ENCODE assay signal across 25 mouse cellular contexts in the genomic region with DNA sequence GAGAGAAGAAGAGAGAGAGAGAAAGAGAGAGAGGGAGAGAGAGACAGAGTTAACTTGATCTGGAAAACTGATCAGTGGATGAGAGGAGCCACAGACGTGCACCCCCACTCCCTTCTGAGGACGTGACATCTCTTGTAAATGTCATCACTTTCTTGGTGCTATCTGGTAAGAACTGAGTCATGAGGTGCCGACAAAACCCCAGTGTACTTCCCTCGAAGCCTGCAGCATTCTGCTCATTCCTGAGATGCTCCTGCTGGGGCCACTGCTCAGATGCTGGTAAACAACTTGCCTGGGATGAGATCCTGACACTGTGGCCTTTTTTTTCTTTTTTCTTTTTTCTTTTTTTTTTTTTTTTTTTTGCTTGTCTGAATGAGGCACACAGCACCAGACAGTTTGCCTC. TPM values are rescaled to one million over a fixed set of nuclear protein-coding genes. Genes with fewer than 3 reads are reported as not detected.
A peak's percentile ranks its signal among the peaks of the same experiment; 100 is the strongest.
DNase-seq lines count a peak whose midpoint lies in the region; ATAC-seq and TF ChIP-seq lines count a peak whose summit lies in the region.
"Had no signal": no experiment of that assay in that cellular context is flagged by ENCODE, and none has a peak within 500 bp of the region (broad histone marks: within the 10 kb centered on the region; RNA-seq: fewer than 3 reads in every experiment).

No protein-coding gene starts in this region.

- DNase-seq in heart, adult 11 months: no peak
- DNase-seq in heart, postnatal 25 days (ENCODE audit: low spot score): no peak
- no peak for DNase-seq in lung, adult 2 months
- DNase-seq in cerebellum, adult 9-11 months: no peak
- DNase-seq: adrenal gland, adult 8-10 months; adrenal gland, postnatal 36 days; cerebellum, adult 2 months; cerebellum, postnatal 14 days; embryo, embryonic 11 days; gastrocnemius, adult 2 months; gastrocnemius, postnatal 25 days; heart, postnatal 10 days; kidney, adult 11 months had no signal

- intact Hi-C loops in heart, postnatal 25 days (cut with DNase I): no loop called here

- H3K9ac ChIP-seq in heart, embryonic 11.5 days (ENCODE audit: low read depth, low read length): no peak overlapping the region
- H3K9ac ChIP-seq in heart, embryonic 15.5 days: no peak overlapping the region
- no peak overlapping the region for H3K9ac ChIP-seq in lung, embryonic 15.5 days
- H3K9ac ChIP-seq: embryonic facial prominence, embryonic 15.5 days; hindbrain, embryonic 12.5 days had no signal

- H3K4me3 ChIP-seq in heart, embryonic 11.5 days (ENCODE audit: low read depth, low read length): peak overlapping the region; percentile 16; the same call in 1 of the 2 replicates
- H3K4me3 ChIP-seq in heart, embryonic 15.5 days: no peak overlapping the region
- H3K4me3 ChIP-seq in lung, embryonic 15.5 days: no peak overlapping the region
- no peak overlapping the region for H3K4me3 ChIP-seq in lung, adult 2 months (replicated peaks; ENCODE audit: extremely low read depth, low read depth, low read length)
- H3K4me3 ChIP-seq: embryonic facial prominence, embryonic 15.5 days; erythroblast, embryonic 14.5 days; forebrain, embryonic 10.5 days; gastrocnemius, adult 2 months; hindbrain, embryonic 12.5 days had no signal

- no peaks in the 10 kb centered on the region for H3K36me3 ChIP-seq in heart, embryonic 11.5 days (ENCODE audit: control insufficient read depth, insufficient read depth, low read length)
- H3K36me3 ChIP-seq in heart, embryonic 15.5 days: no peaks in the 10 kb centered on the region
- H3K36me3 ChIP-seq in lung, embryonic 15.5 days: no peaks in the 10 kb centered on the region
- H3K36me3 ChIP-seq: embryonic facial prominence, embryonic 15.5 days; forebrain, embryonic 10.5 days; hindbrain, embryonic 12.5 days had no signal

- 0 out of 2 replicates have a peak overlapping the region, but pooled peaks have one; percentile 22 for H3K27ac ChIP-seq in heart, embryonic 11.5 days (ENCODE audit: low read depth, low read length)
- 0 out of 2 replicates have a peak overlapping the region, but pooled peaks have one; percentile 3 for H3K27ac ChIP-seq in heart, embryonic 15.5 days
- H3K27ac ChIP-seq in lung, embryonic 15.5 days: no peak overlapping the region
- H3K27ac ChIP-seq: embryonic facial prominence, embryonic 15.5 days; forebrain, embryonic 10.5 days; gastrocnemius, adult 2 months; hindbrain, embryonic 12.5 days; hindbrain, postnatal 0 days had no signal

- no peak for TF ChIP-seq CTCF in lung, adult 2 months (IDR thresholded peaks at IDR 0.05; ENCODE audit: insufficient read depth, low read length)

- peak overlapping the region; percentile 49 for H3K4me2 ChIP-seq in heart, embryonic 11.5 days
- peak overlapping the region; percentile 24 for H3K4me2 ChIP-seq in heart, embryonic 15.5 days
- H3K4me2 ChIP-seq in lung, embryonic 15.5 days: no peak overlapping the region
- H3K4me2 ChIP-seq: embryonic facial prominence, embryonic 15.5 days; hindbrain, embryonic 12.5 days had no signal

- H3K27me3 ChIP-seq in heart, embryonic 11.5 days (ENCODE audit: control insufficient read depth, insufficient read depth, low read length): no peaks in the 10 kb centered on the region
- no peaks in the 10 kb centered on the region for H3K27me3 ChIP-seq in heart, embryonic 15.5 days
- H3K27me3 ChIP-seq in lung, embryonic 15.5 days: no peaks in the 10 kb centered on the region
- H3K27me3 ChIP-seq: CH12.LX; embryonic facial prominence, embryonic 15.5 days; hindbrain, embryonic 12.5 days had no signal

- no peaks in the 10 kb centered on the region for H3K9me3 ChIP-seq in heart, embryonic 11.5 days (replicated peaks; ENCODE audit: control insufficient read depth, low read length)
- H3K9me3 ChIP-seq in heart, embryonic 15.5 days (replicated peaks): no peaks in the 10 kb centered on the region
- no peaks in the 10 kb centered on the region for H3K9me3 ChIP-seq in lung, embryonic 15.5 days
- H3K9me3 ChIP-seq: embryonic facial prominence, embryonic 15.5 days; forebrain, embryonic 10.5 days; hindbrain, embryonic 12.5 days had no signal

- no peak for TF ChIP-seq POLR2A in lung, adult 2 months (IDR thresholded peaks at IDR 0.05; ENCODE audit: borderline replicate concordance, extremely low read depth, low read depth, low read length)

- peaks cover 7% of the 10 kb centered on the region; the same call in 1 of the 2 replicates for H3K4me1 ChIP-seq in heart, embryonic 11.5 days (ENCODE audit: control insufficient read depth, insufficient read depth, low read length)
- peaks cover 10% of the 10 kb centered on the region for H3K4me1 ChIP-seq in heart, embryonic 15.5 days (replicated peaks)
- H3K4me1 ChIP-seq in lung, embryonic 15.5 days: no peaks in the 10 kb centered on the region
- H3K4me1 ChIP-seq in lung, adult 2 months (ENCODE audit: control insufficient read depth, insufficient read depth, low read length): no peaks in the 10 kb centered on the region
- H3K4me1 ChIP-seq: embryonic facial prominence, embryonic 15.5 days; forebrain, embryonic 10.5 days; hindbrain, embryonic 12.5 days had no signal

- WGBS in heart, embryonic 11.5 days (ENCODE audit: insufficient replicate concordance): 3% methylated on average over 4 of the region's 4 CpGs
- WGBS in heart, embryonic 15.5 days: 2% methylated on average over 4 of the region's 4 CpGs
- 6% methylated on average over 4 of the region's 4 CpGs for WGBS in lung, embryonic 15.5 days
- 10% methylated on average over 4 of the region's 4 CpGs for WGBS in lung, adult 2 months

- no peak; the same call in 1 of the 2 replicates for ATAC-seq in heart, embryonic 11.5 days (replicated peaks; ENCODE audit: insufficient number of reproducible peaks, low FRiP score, low TSS enrichment)
- ATAC-seq in heart, embryonic 15.5 days (replicated peaks; ENCODE audit: insufficient number of reproducible peaks, insufficient read depth, low FRiP score, low read depth): peak; percentile 55; the same call in 1 of the 2 replicates
- ATAC-seq in lung, embryonic 15.5 days (ENCODE audit: borderline replicate concordance, extremely low read depth, low FRiP score, low TSS enrichment): 0 out of 2 replicates have a peak, but pooled peaks have one; percentile 23
- ATAC-seq: forebrain, embryonic 14.5 days; hindbrain, postnatal 0 days had no signal

RNA-seq across cellular contexts. Expression of gene Wt1, which starts 36.4 kb away (rescaled TPM):
- polyA plus RNA-seq in heart, embryonic 11.5 days (2014; fragmentation: Nextera tagmentation; extraction: Ambion mirVana): 32.9 and 37.5 TPM in 2 replicates
- 21.9 and 23.5 TPM in 2 replicates for polyA plus RNA-seq in heart, embryonic 15.5 days (2015; fragmentation: Nextera tagmentation; extraction: Ambion mirVana)
- total RNA-seq in heart, postnatal 25 days (2021): 1 to 10 TPM; 6.0 to 6.6 TPM
- 5.4 and 7.9 TPM in 2 replicates for polyA plus RNA-seq in lung, embryonic 15.5 days (2015; fragmentation: Nextera tagmentation; extraction: Ambion mirVana)
- 4.9 and 12.0 TPM in 2 replicates for polyA plus RNA-seq in lung, adult 2 months (2012; rRNA removed)
- total RNA-seq: CH12.LX; common myeloid progenitor, adult 5-6 weeks; gastrocnemius, adult 2 months; granulocyte monocyte progenitor cell, adult 5-6 weeks had no signal
- polyA plus RNA-seq: cerebellum, adult 2 months; erythroblast, embryonic 14.5 days; forebrain, embryonic 14.5 days had no signal
